Mouse (Mus musculus): Measurements from ENCODE around the gene Ctcf. TPM values are rescaled to one million over a fixed set of nuclear protein-coding genes. Genes with fewer than 3 reads are reported as not detected.

The Ctcf gene
- polyA plus RNA-seq, 1 experiment from 2014 or later: 117 TPM

DNA sequence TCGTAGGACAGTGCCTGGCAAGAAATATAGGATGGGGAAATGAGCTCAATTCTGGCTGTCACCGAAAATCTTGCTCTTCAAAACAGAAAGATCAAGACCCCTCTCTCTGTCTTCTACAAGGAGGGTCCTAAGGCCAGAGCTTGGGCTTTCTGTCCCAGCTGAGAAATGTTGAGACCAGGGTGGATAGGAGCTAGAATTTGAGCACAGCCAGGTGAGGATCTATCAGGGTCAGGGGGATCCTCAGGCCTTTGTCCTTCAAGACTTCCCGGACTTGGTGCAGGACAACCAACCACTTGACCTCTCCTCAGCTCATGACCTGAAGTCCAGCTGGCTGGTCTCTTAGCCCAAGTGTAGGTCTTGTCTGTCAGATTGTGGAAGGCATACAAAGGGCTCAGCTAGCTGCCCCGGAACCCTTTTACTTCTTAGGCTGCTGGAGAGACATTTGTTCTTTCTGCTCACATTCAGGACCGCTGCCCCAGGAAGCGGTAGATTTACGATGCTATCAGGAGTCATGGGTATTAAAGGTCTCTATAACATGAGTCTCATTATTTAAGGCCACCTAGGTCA, 12.6 kb upstream of the Ctcf start:
- 0 out of 2 replicates have a peak overlapping the region, but pooled peaks have one; percentile 27 for H3K4me2 ChIP-seq (replicated peaks; ENCODE audit: low read depth, low read length)

DNA sequence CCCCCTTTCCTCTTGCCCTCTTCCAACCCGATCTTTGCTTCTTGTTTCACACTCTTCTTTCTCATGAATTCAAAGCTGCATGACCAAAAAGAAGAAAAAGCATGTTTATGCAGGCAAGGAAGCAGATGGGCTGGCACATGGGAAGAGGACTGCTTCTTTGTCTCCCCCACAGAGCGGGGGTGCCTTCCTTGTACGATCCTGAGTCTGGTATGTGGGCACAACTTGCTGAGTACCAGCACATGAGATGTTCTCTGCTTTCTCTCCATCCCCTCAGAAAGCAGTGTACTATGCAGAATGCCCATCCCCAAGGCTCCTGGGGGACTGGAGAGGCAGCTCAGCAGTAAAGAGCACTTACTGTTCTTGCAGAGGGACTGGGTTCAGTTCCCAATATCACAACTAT, 12.0 kb upstream of the Ctcf start:
- H3K27ac ChIP-seq (ENCODE audit: low read length): peak overlapping the region; percentile 92
- no peak overlapping the region; the same call in 1 of the 2 replicates for H3K9ac ChIP-seq (replicated peaks; ENCODE audit: low read length)
- ATAC-seq (ENCODE audit: low FRiP score, low TSS enrichment): no peak
- WGBS: 31% methylated on average over 3 of the region's 3 CpGs
- H3K4me1 ChIP-seq (ENCODE audit: insufficient read depth, low read length): peaks cover 39% of the 10 kb centered on the region
- no peak overlapping the region for H3K4me3 ChIP-seq (ENCODE audit: low read length)
- H3K4me2 ChIP-seq (replicated peaks; ENCODE audit: low read depth, low read length): no peak overlapping the region
- no peaks in the 10 kb centered on the region for H3K27me3 ChIP-seq (ENCODE audit: insufficient read depth, low read length)
- peaks cover 25% of the 10 kb centered on the region for H3K36me3 ChIP-seq (ENCODE audit: insufficient read depth, low read length)
- no peaks in the 10 kb centered on the region for H3K9me3 ChIP-seq (ENCODE audit: low read length)

More for the DNA sequence above, 12.6 kb upstream of the Ctcf start:
- no peak overlapping the region for H3K4me3 ChIP-seq (ENCODE audit: low read length)
- H3K9me3 ChIP-seq (ENCODE audit: low read length): no peaks in the 10 kb centered on the region
- 16% methylated on average over 7 of the region's 7 CpGs for WGBS
- 0 out of 2 replicates have a peak overlapping the region, but pooled peaks have one; percentile 0 for H3K9ac ChIP-seq (replicated peaks; ENCODE audit: low read length)
- peak overlapping the region; percentile 92; the same call in 1 of the 2 replicates for H3K27ac ChIP-seq (ENCODE audit: low read length)
- H3K36me3 ChIP-seq (ENCODE audit: insufficient read depth, low read length): peaks cover 31% of the 10 kb centered on the region
- no peak for ATAC-seq (ENCODE audit: low FRiP score, low TSS enrichment)
- peaks cover 39% of the 10 kb centered on the region for H3K4me1 ChIP-seq (ENCODE audit: insufficient read depth, low read length)
- no peaks in the 10 kb centered on the region for H3K27me3 ChIP-seq (ENCODE audit: insufficient read depth, low read length)

DNA sequence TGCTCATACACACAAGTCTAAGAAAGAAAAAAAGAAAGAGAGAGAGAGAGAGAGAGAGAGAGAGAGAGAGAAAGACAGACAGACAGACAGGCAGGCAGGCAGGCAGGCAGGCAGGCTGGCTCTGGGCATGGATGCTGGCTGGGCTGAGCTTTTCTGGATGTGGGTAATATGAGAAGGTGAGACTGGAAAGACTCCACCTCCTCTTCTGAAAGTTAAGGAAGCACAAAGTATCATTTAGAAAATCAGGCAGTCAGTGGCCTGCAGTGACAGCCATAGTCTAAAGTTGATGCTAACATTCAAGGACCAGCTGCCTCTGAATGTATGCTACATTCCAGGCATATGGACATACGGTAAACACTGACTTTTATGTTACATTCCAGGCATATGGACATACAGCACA, 11.5 kb upstream of the Ctcf start:
- Histone ChIP-seq H3K9me3 (ENCODE audit: low read length) (no peaks in the 10 kb centered on the region), H3K27me3 (ENCODE audit: insufficient read depth, low read length) (no peaks in the 10 kb centered on the region), H3K27ac (ENCODE audit: low read length) (peak overlapping the region; percentile 92; the same call in 1 of the 2 replicates), H3K4me2 (replicated peaks; ENCODE audit: low read depth, low read length) (no peak overlapping the region), H3K9ac (replicated peaks; ENCODE audit: low read length) (no peak overlapping the region), H3K36me3 (ENCODE audit: insufficient read depth, low read length) (peaks cover 20% of the 10 kb centered on the region), H3K4me3 (ENCODE audit: low read length) (no peak overlapping the region), H3K4me1 (ENCODE audit: insufficient read depth, low read length) (peaks cover 39% of the 10 kb centered on the region)
- 42% methylated on average over 1 of the region's 1 CpGs for WGBS
- no peak for ATAC-seq (ENCODE audit: low FRiP score, low TSS enrichment)

DNA sequence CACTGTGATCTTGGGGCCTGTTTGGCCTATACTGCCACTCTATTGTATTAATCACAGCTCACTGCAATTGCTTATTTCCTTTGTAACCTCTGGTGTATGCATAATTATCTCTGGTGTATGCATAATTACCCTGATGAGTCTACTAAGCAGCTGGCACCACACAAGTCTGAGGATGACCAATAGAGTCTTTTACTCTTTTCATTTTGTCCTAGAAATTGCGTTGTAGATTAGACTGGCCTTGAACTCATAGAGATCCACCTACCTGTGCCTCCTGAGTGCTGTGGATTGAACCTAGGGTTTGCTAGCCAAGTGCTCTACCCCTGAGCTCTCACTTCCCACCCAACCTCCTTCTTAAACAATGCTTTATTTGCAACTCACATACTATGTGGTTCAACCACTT, 10.3 kb upstream of the Ctcf start:
- Histone ChIP-seq H3K9ac (replicated peaks; ENCODE audit: low read length) (no peak overlapping the region), H3K4me3 (ENCODE audit: low read length) (no peak overlapping the region), H3K27ac (ENCODE audit: low read length) (no peak overlapping the region), H3K27me3 (ENCODE audit: insufficient read depth, low read length) (no peaks in the 10 kb centered on the region), H3K9me3 (ENCODE audit: low read length) (no peaks in the 10 kb centered on the region), H3K4me1 (ENCODE audit: insufficient read depth, low read length) (peaks cover 39% of the 10 kb centered on the region), H3K4me2 (replicated peaks; ENCODE audit: low read depth, low read length) (no peak overlapping the region), H3K36me3 (ENCODE audit: insufficient read depth, low read length) (peaks cover 8% of the 10 kb centered on the region)
- WGBS: 89% methylated on average over 1 of the region's 1 CpGs
- ATAC-seq (ENCODE audit: low FRiP score, low TSS enrichment): no peak

DNA sequence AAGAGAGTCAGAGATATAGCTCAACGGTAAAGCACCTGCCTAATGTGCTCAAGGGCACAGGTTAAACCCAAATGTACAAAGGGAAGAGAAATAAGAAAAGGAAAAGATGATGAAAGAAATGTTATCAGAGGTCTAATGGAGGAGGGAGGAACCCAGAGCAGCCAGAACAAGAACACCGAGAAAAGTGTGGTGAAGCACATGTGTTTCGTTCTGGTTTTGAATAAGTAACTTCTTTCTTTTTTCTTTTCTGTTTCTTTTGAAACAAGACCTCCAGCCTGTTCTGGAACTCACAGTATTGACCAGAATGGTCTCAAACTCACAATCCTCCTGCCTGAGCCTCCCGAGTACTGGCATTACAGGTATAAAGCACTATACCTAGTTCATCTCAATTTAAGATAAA, 7.0 kb upstream of the Ctcf start:
- Histone ChIP-seq H3K27ac (ENCODE audit: low read length) (no peak overlapping the region), H3K9me3 (ENCODE audit: low read length) (no peaks in the 10 kb centered on the region), H3K4me2 (replicated peaks; ENCODE audit: low read depth, low read length) (no peak overlapping the region), H3K4me3 (ENCODE audit: low read length) (no peak overlapping the region), H3K36me3 (ENCODE audit: insufficient read depth, low read length) (no peaks in the 10 kb centered on the region), H3K4me1 (ENCODE audit: insufficient read depth, low read length) (peaks cover 11% of the 10 kb centered on the region), H3K27me3 (ENCODE audit: insufficient read depth, low read length) (no peaks in the 10 kb centered on the region), H3K9ac (replicated peaks; ENCODE audit: low read length) (no peak overlapping the region)
- 90% methylated on average over 4 of the region's 4 CpGs for WGBS
- no peak for ATAC-seq (ENCODE audit: low FRiP score, low TSS enrichment)

DNA sequence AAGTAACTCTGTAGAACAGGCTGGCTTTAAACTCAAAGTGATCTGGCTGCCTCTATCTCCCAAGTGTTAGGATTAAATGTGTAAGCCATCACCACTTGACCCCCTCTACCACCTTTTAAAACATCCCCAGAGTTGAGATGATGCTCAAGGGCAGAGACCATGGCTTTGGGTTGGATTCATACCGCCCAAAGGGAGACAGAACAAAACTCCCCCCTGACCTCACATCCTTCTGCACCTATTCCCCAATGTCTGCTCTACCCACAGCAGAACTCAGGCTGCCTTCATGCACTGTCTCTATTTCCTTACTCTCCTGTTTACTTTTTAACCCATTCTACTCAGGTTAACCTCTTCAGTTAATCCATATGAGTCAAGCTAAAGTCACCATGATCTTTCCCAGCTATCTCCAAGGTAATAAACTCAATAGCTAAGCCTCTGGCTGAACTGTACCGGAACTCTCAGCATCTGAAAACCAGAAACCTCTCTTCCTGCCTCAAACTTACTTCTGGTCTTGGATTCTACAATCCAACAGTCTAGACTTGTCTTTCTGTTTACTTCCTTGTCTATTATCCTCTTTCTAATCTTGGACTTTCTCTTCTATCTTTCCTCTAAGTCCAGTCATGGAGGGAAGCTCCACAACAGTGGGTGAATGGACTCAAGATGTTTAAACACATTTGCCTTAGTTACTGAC, 1.5 kb upstream of the Ctcf start:
- no peak overlapping the region for H3K27ac ChIP-seq (ENCODE audit: low read length)
- no peaks in the 10 kb centered on the region for H3K9me3 ChIP-seq (ENCODE audit: low read length)
- WGBS: 83% methylated on average over 2 of the region's 2 CpGs
- no peaks in the 10 kb centered on the region for H3K27me3 ChIP-seq (ENCODE audit: insufficient read depth, low read length)
- H3K9ac ChIP-seq (replicated peaks; ENCODE audit: low read length): peak overlapping the region; percentile 100
- peak overlapping the region; percentile 96 for H3K4me3 ChIP-seq (ENCODE audit: low read length)
- ATAC-seq (ENCODE audit: low FRiP score, low TSS enrichment): no peak
- H3K4me2 ChIP-seq (replicated peaks; ENCODE audit: low read depth, low read length): peak overlapping the region; percentile 84
- peaks cover 26% of the 10 kb centered on the region for H3K4me1 ChIP-seq (ENCODE audit: insufficient read depth, low read length)
- no peaks in the 10 kb centered on the region for H3K36me3 ChIP-seq (ENCODE audit: insufficient read depth, low read length)

DNA sequence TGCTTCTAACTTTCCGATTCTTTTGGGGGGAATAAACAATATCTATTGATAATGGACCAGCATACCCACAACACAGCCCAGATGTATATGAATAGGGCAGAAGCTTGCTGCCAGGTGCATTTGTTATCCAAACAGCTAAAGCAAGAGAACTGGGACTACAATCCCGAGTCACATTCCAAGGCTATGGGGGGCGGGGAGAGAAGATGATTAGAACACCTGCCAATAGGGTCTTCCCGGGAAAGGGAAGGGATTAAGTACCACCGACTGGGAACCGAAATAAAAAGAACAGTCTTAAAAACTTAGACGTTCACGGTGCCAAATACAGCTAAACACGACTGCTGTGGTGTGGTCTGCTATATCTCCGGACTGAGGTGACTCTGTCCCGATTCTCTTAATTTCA, 887 bp upstream of the Ctcf start:
- Histone ChIP-seq H3K9me3 (ENCODE audit: low read length) (no peaks in the 10 kb centered on the region), H3K4me2 (replicated peaks; ENCODE audit: low read depth, low read length) (peak overlapping the region; percentile 84), H3K27me3 (ENCODE audit: insufficient read depth, low read length) (no peaks in the 10 kb centered on the region), H3K4me1 (ENCODE audit: insufficient read depth, low read length) (peaks cover 27% of the 10 kb centered on the region), H3K4me3 (ENCODE audit: low read length) (peak overlapping the region; percentile 96), H3K27ac (ENCODE audit: low read length) (peak overlapping the region; percentile 100), H3K36me3 (ENCODE audit: insufficient read depth, low read length) (no peaks in the 10 kb centered on the region), H3K9ac (replicated peaks; ENCODE audit: low read length) (peak overlapping the region; percentile 100)
- no peak for ATAC-seq (ENCODE audit: low FRiP score, low TSS enrichment)
- whole genome bisulfite sequencing: 6% methylated on average over 11 of the region's 11 CpGs

DNA sequence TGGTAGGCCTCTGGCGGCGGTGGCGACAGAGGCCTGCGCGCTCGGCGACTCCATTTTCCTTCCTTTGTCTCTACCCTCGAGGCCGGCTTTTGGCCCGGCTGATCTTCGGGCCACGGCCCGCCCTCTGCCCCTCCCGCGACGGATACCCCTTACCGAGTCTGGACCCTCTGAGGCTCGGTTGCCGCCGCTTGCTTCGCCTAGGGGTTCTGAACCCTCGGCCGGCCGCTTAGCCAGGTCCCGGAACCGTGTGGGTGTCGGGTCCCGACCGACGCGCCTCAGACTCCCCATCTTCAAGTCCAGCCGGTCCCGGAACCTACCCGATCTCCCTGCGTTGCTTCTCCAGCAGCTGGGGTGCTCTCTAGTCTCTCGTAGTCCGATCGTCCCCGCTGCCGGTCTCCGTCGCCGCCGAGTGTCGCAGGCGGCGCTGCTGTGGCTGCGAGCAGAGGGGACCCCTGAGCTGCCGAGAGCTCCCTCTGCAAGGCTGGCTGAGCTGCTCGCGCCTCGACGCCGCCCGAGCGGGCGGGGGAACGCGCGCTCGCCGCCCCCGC, 669 bp downstream of the Ctcf start, which contains the start of gene Agrp:
Gene Agrp (minus strand): TSS at position 431 of the 548 bp plus-strand sequence.
- H3K27me3 ChIP-seq (ENCODE audit: insufficient read depth, low read length): no peaks in the 10 kb centered on the region
- ATAC-seq (ENCODE audit: low FRiP score, low TSS enrichment): peak; percentile 29; the same call in 1 of the 2 replicates
- peak within 1 kb of the TSS; percentile 84 for H3K4me2 ChIP-seq (replicated peaks; ENCODE audit: low read depth, low read length)
- peak within 1 kb of the TSS; percentile 96 for H3K4me3 ChIP-seq (ENCODE audit: low read length)
- H3K9ac ChIP-seq (replicated peaks; ENCODE audit: low read length): peak within 1 kb of the TSS; percentile 100
- under 1% methylated on average over 54 of the region's 63 CpGs for WGBS
- H3K36me3 ChIP-seq (ENCODE audit: insufficient read depth, low read length): no peaks in the 10 kb centered on the region
- H3K4me1 ChIP-seq (ENCODE audit: insufficient read depth, low read length): peaks cover 27% of the 10 kb centered on the region
- peak within 1 kb of the TSS; percentile 100 for H3K27ac ChIP-seq (ENCODE audit: low read length)
- H3K9me3 ChIP-seq (ENCODE audit: low read length): no peaks in the 10 kb centered on the region

DNA sequence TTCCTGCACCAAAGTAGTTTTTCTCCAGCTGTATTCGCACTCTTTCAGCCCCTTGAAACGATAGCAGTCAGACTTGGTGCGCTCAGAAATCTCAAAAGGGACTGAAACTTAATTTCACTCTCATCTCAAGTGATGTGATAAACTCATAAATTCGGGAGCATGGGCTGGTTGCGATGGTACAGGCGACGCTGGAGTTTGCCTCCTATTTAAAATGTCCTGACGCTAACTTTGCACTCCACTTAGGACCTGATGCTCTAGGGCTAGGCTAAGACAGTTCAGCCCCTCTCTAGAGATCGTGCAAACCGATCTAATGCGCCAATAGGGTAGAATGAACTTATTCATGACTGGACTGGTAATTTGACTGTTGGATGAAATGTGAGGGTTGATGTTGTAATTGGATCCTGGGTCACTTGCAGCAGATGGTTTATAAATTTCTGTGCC, 1.3 kb downstream of the Ctcf start:
- Histone ChIP-seq H3K27ac (ENCODE audit: low read length) (peak overlapping the region; percentile 100), H3K4me2 (replicated peaks; ENCODE audit: low read depth, low read length) (peak overlapping the region; percentile 81), H3K27me3 (ENCODE audit: insufficient read depth, low read length) (no peaks in the 10 kb centered on the region), H3K9ac (replicated peaks; ENCODE audit: low read length) (peak overlapping the region; percentile 100), H3K9me3 (ENCODE audit: low read length) (no peaks in the 10 kb centered on the region), H3K36me3 (ENCODE audit: insufficient read depth, low read length) (no peaks in the 10 kb centered on the region), H3K4me1 (ENCODE audit: insufficient read depth, low read length) (peaks cover 27% of the 10 kb centered on the region), H3K4me3 (ENCODE audit: low read length) (peak overlapping the region; percentile 96)
- WGBS: 0% methylated on average over 11 of the region's 11 CpGs
- no peak for ATAC-seq (ENCODE audit: low FRiP score, low TSS enrichment)

DNA sequence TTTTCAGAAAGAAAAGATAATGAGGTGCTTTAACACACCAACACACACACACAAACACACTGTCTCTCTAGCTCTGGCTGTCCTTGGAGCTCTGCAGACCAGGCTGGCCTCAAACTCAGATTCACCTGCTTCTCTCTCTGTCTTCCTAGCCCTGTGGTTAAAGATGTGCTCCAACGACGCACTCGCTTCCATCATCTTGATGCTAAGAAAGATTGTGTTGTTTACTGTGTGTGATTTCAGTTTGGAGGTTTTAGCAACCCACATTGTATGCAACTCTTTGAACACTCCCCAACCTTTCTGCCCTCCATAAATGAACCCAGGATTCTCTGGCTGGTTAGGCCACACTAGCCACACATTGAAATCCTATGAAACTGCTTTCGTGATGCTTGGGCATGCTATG, 2.1 kb downstream of the Ctcf start:
- no peak for ATAC-seq (ENCODE audit: low FRiP score, low TSS enrichment)
- H3K9ac ChIP-seq (replicated peaks; ENCODE audit: low read length): peak overlapping the region; percentile 52
- WGBS: 82% methylated on average over 4 of the region's 4 CpGs
- H3K27me3 ChIP-seq (ENCODE audit: insufficient read depth, low read length): no peaks in the 10 kb centered on the region
- peaks cover 27% of the 10 kb centered on the region for H3K4me1 ChIP-seq (ENCODE audit: insufficient read depth, low read length)
- no peaks in the 10 kb centered on the region for H3K9me3 ChIP-seq (ENCODE audit: low read length)
- H3K4me2 ChIP-seq (replicated peaks; ENCODE audit: low read depth, low read length): peak overlapping the region; percentile 81
- no peak overlapping the region for H3K27ac ChIP-seq (ENCODE audit: low read length)
- H3K36me3 ChIP-seq (ENCODE audit: insufficient read depth, low read length): peaks cover 2% of the 10 kb centered on the region; the same call in 1 of the 2 replicates
- peak overlapping the region; percentile 96; the same call in 1 of the 2 replicates for H3K4me3 ChIP-seq (ENCODE audit: low read length)
